Mouse (Mus musculus) heart, adult 9 months (tissue): ENCODE data around the gene P2ry14.
"Not testable (repeated sequence)": the region's sequence is repeated elsewhere in the genome, so short reads cannot be mapped to it uniquely, and the experiment has no call there.

Source experiments
- DNase-seq, 2 experiments: peaks; one replicate each; pipeline ENCODE4 v3.0.0; 2022; ENCODE audit warnings: low spot score in 2 of 2

P2ry14 gene

DNA sequence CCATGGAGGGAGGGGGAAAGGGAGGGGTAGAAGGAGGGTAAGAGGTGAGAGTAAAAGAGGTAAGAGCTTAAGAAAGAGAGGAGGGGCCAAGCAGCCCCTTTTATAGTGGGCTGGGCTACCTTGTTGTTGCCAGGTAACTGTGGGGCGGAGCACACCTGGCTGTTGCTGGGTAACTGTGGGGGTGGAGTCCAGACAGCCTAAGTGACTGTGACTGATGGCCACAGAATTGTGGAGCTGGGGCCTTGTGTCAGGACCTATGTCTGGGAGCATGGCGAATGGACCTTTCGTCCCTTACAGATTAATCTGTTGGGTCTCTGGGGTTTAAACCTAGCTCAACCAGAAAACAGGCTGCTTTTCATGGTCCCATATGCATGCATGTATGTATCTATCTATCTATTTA is 43.6 kb downstream of the P2ry14 start:
- not testable (repeated sequence) for DNase-seq

DNA sequence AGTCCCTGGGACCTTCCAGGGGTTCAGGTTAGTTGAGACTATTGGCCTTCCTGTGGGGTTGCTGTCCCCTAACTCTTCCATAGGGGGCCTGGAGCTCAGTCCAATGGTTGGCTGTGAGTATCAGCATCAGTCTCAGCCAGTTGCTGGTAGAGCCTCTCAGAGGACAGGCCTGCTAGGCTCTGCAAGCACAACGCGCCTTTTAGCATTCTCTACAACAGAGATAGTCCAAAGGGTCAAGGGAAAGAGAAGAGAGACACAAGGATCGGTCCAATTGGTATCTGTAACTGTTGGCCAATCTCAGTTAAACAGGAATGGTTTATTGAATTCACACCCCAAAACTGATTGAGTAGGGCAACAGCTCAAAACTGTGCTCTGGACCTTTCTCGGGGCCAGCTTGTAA is 46.0 kb downstream of the P2ry14 start:
- no peak for DNase-seq

- no peak for DNase-seq
Observed at GRCm38 (mm10) chr3:59104462-59104861, 49.0 kb downstream of the P2ry14 start.

DNA sequence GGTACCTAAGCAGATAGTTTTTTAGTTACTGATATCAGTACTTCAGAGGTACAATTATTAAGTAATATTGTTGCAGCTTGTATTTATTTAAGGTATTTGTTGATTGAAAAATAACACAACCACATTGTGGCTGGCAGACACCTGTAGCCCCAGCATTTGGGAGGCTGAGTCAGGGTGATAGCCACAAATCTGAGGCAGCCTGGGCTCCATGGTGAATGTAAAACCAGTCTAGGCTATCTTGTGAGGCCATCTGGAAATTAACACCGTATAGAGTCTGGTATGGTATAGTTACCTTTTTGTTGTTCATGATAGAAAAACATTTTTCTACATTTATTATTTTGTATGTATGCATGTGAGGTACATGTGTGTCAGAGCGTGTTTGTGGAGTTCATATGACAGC is 51.3 kb downstream of the P2ry14 start:
- no peak for DNase-seq

GRCm38 (mm10) chr3:59101218-59101986 is 52.0 kb downstream of the P2ry14 start, which contains the start of gene Gpr171:
TSS of gene Gpr171 (minus strand) at chr3:59101821.
- no peak for DNase-seq

GRCm38 (mm10) chr3:59098540-59098939 is 54.9 kb downstream of the P2ry14 start:
- no peak for DNase-seq

- no peak for DNase-seq
Observed at GRCm38 (mm10) chr3:59097421-59097820, 56.0 kb downstream of the P2ry14 start.

DNA sequence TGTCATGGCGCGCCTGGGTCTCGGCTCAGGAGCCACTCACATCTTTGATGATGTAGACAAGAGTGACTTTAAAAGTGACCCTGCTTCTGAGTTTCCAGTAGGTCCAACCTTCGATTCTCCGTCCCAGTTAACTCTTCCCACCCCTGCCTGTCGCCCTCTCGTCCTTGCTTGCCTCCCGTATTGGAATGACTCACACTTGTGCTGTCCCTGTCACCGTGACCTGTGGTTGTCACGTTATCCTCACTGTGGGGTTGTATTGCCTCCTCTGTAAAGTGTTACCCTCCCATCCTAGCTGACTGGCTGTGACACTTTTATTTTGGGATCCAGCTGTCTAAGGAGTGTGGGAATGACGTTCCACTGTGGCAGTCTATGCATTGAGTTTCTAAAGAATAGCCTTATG is 60.7 kb downstream of the P2ry14 start:
- DNase-seq: no peak

GRCm38 (mm10) chr3:59080919-59081318 is 72.5 kb downstream of the P2ry14 start:
- DNase-seq: no peak

DNA sequence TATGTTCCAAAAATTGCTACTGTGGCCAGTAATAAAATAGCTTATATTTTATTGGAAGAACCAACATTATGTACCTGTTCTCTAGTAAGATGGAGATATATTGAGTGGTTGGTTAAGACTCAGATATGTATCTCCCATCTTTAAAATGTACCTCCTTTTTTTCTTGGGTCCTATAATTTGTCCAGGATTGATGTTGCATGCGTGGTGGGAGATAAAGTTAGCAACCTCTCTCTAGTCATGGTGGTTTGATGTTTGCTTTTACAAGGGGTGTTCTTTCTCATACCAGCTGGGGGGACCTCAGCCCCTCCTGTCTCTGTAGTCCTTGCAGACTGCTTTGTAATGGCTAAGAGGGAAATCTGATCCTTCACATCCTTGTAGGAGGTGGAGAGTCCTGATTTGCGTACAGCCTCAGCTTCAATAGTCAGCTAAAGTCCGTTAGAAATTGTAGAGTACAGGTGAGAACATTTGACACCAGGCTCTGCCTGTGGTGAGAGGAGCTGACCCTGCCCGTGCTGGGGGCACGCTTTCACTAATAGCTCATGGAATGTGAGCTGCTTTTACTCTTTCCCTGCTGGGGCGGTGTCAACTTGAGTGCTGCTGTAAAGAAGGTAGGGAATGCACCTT is 73.0 kb downstream of the P2ry14 start:
- no peak for DNase-seq

- peak; percentile 12 to 26 for DNase-seq
Observed at GRCm38 (mm10) chr3:59079327-59079726, 74.1 kb downstream of the P2ry14 start.

GRCm38 (mm10) chr3:59078585-59078984 is 74.8 kb downstream of the P2ry14 start:
- DNase-seq: no peak

DNA sequence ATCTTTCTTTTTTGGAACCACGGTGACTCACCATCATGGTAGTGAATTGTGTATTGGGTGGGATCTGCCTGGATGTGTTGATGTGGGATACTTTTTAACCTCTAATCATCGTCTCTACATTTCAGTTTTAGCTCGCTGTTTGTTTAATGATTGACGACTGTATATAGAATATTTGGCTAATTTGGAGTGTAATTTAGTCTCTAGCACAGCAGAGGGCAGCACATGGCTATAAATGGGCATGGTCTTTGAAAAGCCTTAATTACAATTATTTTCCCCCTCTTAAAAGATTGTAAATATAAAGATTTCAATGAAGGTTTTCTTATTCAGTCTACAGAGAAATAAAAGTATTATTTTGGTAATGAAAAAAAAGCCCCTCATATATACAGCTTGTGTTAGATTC is 76.1 kb downstream of the P2ry14 start:
- DNase-seq: no peak

DNA sequence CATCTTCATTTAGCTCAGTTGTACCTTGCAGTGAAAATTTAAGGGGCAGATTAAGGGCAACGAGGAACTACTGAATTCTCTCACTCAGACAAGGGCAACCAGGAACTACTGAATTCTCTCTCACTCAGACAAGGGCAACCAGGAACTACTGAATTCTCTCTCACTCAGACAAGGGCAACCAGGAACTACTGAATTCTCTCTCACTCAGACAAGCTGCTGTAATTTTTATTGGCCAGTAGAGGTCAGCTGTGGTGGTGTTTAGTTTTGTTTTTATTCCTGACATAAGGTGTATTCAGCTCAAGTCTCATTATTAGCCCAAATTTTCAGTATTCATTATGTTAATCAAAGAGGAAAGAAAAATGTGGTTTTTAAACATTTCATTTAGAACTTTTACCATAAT is 84.3 kb downstream of the P2ry14 start:
- not testable (repeated sequence) for DNase-seq

- DNase-seq: peak in 1 of 2 experiments; percentile 12
Observed at GRCm38 (mm10) chr3:59066558-59067294, 86.7 kb downstream of the P2ry14 start.

DNA sequence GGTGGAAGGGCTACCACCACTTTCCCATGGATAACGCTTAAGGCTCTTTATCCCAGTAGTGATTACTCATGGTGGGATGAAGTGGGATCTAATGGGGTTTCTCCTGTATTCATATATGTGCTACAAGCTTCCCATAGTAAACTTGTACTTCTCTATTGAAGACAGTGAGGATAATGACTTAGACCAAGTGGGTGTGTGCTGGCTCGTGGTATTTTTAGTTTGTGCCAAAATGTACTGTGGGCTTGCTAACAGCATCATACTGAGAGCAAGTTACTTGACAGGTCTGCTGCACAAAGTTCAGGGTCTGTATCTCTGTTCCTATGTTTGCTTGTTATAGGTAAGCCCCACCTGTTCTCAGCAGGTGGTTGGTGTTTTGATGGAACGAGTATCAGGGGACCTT is 87.5 kb downstream of the P2ry14 start:
- DNase-seq: no peak
